Mouse (Mus musculus) gastrocnemius, postnatal 25 days (tissue): ENCODE results near the gene E2f1. TPM values are rescaled to one million over a fixed set of nuclear protein-coding genes. Genes with fewer than 3 reads are reported as not detected.

ENCODE experiments used
- DNase-seq: peaks from one replicate; pipeline ENCODE4 v3.0.0; 2022
- long read RNA-seq, 2 experiments: library from polyadenylated mRNA; stranded (forward); transcript quantifications; one replicate each; pipeline ENCODE4 v2.0.0; 2021
- total RNA-seq, 2 experiments: library from RNA; stranded (reverse); gene quantifications; 1 replicate in 1 of 2; 2 replicates in 1 of 2; pipeline ENCODE4 v1.2.3; 2021

The E2f1 gene
- total RNA-seq = 1 to 10 TPM in 1 of 2 experiments, under 1 TPM in 1; 0.87 to 1.8 TPM
- long read RNA-seq, experiment 1 = 0 reads
- long read RNA-seq, experiment 2, partial matches to known transcripts = 0 of 5 reads
- long read RNA-seq, experiment 2, other reads (novel, unspliced or antisense) = 1 of 5 reads

DNA sequence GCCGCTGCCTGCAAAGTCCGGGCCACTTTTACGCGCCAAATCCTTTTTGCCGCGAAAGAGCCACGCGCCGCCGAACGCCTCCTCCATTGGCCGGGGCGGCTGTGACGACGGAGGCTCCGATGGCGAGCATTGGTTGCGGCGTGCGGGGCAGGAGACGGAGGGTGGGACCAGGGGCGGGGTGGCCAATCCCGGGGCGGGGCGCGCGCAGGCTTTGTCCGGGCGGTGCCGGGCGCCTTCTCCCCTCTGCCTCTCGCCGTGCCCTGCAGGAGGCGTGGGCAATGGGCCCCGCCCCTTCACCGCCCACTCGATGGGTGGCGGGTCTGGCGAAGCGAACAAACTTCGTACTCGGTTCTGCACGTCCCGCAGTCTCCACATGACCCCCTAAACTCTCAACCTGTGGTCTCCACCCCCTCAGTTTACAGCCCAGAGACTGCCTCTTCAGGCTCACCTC, at the start of gene E2f1:
E2f1 (minus strand) TSS at position 57 of the 451 bp plus-strand sequence.
- peak; percentile 98 for DNase-seq

GRCm38 (mm10) chr2:154617061-154617460, 47.4 kb upstream of the E2f1 start:
- DNase-seq = no peak

- no peak for DNase-seq
Measured at GRCm38 (mm10) chr2:154615674-154616073, 46.0 kb upstream of the E2f1 start.

- no peak for DNase-seq
Measured at GRCm38 (mm10) chr2:154614841-154615576, 45.3 kb upstream of the E2f1 start.

GRCm38 (mm10) chr2:154613118-154614115, 43.7 kb upstream of the E2f1 start, which contains the start of the genes Zfp341 and 4930519P11Rik:
Zfp341 (plus strand) TSS chr2:154613297.
4930519P11Rik (minus strand) TSS chr2:154613437.
- peak; percentile 92 for DNase-seq

GRCm38 (mm10) chr2:154609050-154609767, 39.5 kb upstream of the E2f1 start:
- DNase-seq = no peak

- DNase-seq = no peak
Measured at GRCm38 (mm10) chr2:154606965-154607364, 37.3 kb upstream of the E2f1 start.

- no peak for DNase-seq
Measured at GRCm38 (mm10) chr2:154604156-154604555, 34.5 kb upstream of the E2f1 start.

- DNase-seq = peak; percentile 99
Measured at GRCm38 (mm10) chr2:154603638-154604153, 34.0 kb upstream of the E2f1 start, which contains the start of gene Pxmp4. Pxmp4 (minus strand) TSS chr2:154603708.

DNA sequence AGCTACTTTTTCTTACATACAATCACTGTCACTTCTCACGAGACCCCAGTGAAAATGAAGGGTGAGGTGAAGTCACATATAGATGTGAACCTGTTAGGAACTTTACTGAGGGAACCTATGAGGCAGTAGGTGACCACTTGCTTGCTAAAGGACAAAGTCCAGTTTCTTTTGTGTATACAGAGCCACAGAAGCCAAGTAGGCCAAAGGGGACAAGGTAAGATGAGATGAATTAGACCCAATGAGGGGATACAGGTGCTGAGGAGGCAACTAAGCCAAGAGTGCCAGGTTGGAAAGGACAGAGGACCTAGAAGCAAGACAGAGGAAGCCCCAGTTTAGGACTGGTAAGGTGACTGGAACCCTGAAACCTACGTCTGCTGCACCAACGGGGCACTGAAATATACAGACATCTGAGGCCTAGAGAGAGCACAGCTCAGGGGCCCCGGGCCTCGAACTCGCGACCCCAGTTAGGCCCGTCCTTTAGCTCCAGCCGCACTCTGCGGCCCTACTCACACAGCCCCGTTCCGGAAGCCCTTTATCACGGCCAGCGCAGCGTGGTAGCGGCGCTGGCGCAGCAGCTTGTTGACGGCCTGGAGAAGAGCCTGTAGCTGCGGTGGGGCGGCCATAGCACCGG, 33.4 kb upstream of the E2f1 start:
- DNase-seq = no peak

DNA sequence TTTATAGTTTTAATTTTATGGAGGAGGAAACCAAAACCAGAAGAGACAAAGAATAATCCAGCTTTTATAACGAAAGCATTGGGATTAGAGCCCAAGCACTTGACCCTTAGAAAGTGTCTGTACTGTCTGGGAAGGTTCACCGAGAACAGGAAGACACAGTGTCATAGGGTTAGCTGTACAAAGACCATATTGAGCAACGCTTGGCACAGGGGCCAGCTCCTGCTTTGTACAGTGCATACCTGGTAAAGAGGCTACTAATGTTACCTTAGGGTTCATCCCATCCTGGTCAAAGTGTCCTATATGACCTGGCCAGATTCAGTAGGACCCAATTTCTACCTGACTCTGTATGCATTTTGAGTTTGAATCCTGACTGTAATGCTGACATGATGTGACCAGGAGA, 31.6 kb upstream of the E2f1 start:
- DNase-seq = no peak

- no peak for DNase-seq
Measured at GRCm38 (mm10) chr2:154600586-154600985, 30.9 kb upstream of the E2f1 start.

- DNase-seq = no peak
Measured at GRCm38 (mm10) chr2:154597399-154597798, 27.7 kb upstream of the E2f1 start.

- DNase-seq = no peak
Measured at GRCm38 (mm10) chr2:154595775-154596174, 26.1 kb upstream of the E2f1 start.

- DNase-seq = no peak
Measured at GRCm38 (mm10) chr2:154593025-154593424, 23.3 kb upstream of the E2f1 start.

- DNase-seq = no peak
Measured at GRCm38 (mm10) chr2:154591239-154591638, 21.5 kb upstream of the E2f1 start.

DNA sequence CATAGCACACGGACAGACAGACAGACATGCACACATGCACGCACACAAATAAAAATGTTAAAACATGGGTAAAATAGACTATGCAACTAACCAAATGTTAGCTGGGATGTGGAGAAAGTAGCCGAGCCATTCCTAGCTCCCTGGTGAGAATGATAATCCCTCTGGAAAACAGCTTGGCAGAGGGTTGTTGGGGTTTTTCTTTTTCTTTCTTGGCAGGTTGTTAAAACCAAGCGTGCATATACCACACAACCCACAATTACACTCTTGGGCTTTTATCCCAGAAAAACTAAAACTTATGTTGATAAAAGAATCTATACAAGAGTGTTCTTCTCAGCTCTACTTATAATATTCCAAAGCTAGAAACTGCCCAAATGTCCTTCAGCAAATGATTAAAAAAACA, 19.4 kb upstream of the E2f1 start:
- no peak for DNase-seq

DNA sequence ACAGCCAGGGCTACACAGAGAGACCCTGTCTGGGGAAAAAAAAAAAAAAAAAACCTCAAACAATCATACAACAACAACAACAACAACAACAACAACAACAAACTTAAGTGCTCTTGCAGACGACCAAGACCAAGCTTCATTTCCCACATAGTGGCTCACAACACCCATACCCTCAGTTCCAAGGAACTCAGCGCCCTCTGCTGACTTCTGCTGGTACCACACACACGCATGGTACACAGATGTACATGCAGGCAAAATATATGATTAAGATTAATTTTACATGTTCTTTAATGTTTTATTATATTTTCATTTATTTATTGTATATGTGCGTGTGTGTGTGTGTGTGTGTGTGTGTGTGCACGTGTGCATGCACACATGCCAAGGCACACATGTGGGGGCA, 16.7 kb upstream of the E2f1 start:
- DNase-seq = no peak

GRCm38 (mm10) chr2:154584931-154585601, 15.4 kb upstream of the E2f1 start:
- no peak for DNase-seq
